Comparison of ENCODE assay signal across 8 mouse cellular contexts in the genomic region with DNA sequence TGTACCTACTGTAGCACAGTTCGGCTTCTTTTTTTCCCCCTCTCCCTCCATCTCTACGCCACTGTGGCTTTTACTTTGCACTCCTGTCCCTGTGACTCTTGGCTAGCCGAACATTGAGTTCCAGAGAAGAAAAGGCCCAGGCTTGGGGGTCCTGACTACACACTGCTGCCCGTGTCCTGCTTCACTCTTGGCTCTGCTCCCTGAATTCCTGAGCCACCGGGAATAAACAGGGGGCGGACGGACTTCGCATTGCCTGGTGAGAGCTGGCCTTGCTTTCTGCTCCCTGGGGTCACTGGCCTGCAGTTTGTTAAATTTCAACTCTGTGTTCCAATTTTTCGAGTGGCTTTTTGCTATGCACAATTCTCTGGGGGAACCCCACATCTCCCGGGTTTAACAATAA. TPM values are rescaled to one million over a fixed set of nuclear protein-coding genes. Genes with fewer than 3 reads are reported as not detected.
DNase-seq lines count a peak whose midpoint lies in the region; ATAC-seq and TF ChIP-seq lines count a peak whose summit lies in the region.

No protein-coding gene starts in this region.

- WGBS in neural tube, embryonic 11.5 days: 30% methylated on average over 10 of the region's 10 CpGs
- WGBS in hindbrain, postnatal 0 days: 20% methylated on average over 10 of the region's 10 CpGs
- WGBS in liver, embryonic 11.5 days: 52% methylated on average over 10 of the region's 10 CpGs

- no peaks in the 10 kb centered on the region for H3K4me1 ChIP-seq in neural tube, embryonic 11.5 days (ENCODE audit: control insufficient read depth, insufficient read depth, low read length)
- H3K4me1 ChIP-seq in hindbrain, postnatal 0 days (ENCODE audit: insufficient read depth, low read length): no peaks in the 10 kb centered on the region; the same call in 1 of the 2 replicates
- H3K4me1 ChIP-seq in liver, embryonic 11.5 days (replicated peaks; ENCODE audit: control insufficient read depth, insufficient read depth, low read length): peaks cover 8% of the 10 kb centered on the region; the same call in 1 of the 2 replicates

- DNase-seq in neural tube, embryonic 11.5 days (ENCODE audit: low spot score): peak; percentile 28
- DNase-seq in neural tube, embryonic 10.5 days (ENCODE audit: extremely low spot score, low spot score): no peak
- peak; percentile 54 for DNase-seq in hindbrain, postnatal 0 days (ENCODE audit: low spot score)
- no peak for DNase-seq in liver, embryonic 11.5 days (ENCODE audit: low spot score)
- DNase-seq in yolk sac, embryonic 10.5 days (ENCODE audit: low spot score): peak; percentile 57
- DNase-seq in right cerebral cortex, postnatal 25 days: no peak
- DNase-seq in frontal cortex, adult 2 months (ENCODE audit: extremely low spot score in 1 of 2, low spot score in 1 of 2): no peak
- no peak for DNase-seq in embryo, embryonic 9.5 days (ENCODE audit: extremely low spot score)

- H3K9me3 ChIP-seq in neural tube, embryonic 11.5 days (ENCODE audit: control insufficient read depth, low read length): no peaks in the 10 kb centered on the region
- no peaks in the 10 kb centered on the region for H3K9me3 ChIP-seq in hindbrain, postnatal 0 days (ENCODE audit: low read length)
- H3K9me3 ChIP-seq in liver, embryonic 11.5 days (ENCODE audit: control insufficient read depth, low read length): no peaks in the 10 kb centered on the region

- no peak overlapping the region for H3K27ac ChIP-seq in neural tube, embryonic 11.5 days (ENCODE audit: low read depth, low read length)
- peak overlapping the region; percentile 66 for H3K27ac ChIP-seq in hindbrain, postnatal 0 days
- H3K27ac ChIP-seq in liver, embryonic 11.5 days (ENCODE audit: low read depth, low read length): peak overlapping the region; percentile 61

- no peaks in the 10 kb centered on the region for H3K27me3 ChIP-seq in neural tube, embryonic 11.5 days (ENCODE audit: control insufficient read depth, insufficient read depth, low read length)
- no peaks in the 10 kb centered on the region for H3K27me3 ChIP-seq in hindbrain, postnatal 0 days (ENCODE audit: insufficient read depth, low read length)
- H3K27me3 ChIP-seq in liver, embryonic 11.5 days (replicated peaks; ENCODE audit: control insufficient read depth, insufficient read depth, low read length): no peaks in the 10 kb centered on the region

- H3K4me3 ChIP-seq in neural tube, embryonic 11.5 days (ENCODE audit: low read depth, low read length): no peak overlapping the region
- no peak overlapping the region for H3K4me3 ChIP-seq in hindbrain, postnatal 0 days (ENCODE audit: low read length)
- no peak overlapping the region for H3K4me3 ChIP-seq in liver, embryonic 11.5 days (ENCODE audit: low read depth, low read length)

- H3K4me2 ChIP-seq in neural tube, embryonic 11.5 days (ENCODE audit: low read depth): no peak overlapping the region
- H3K4me2 ChIP-seq in hindbrain, postnatal 0 days (ENCODE audit: low read depth, low read length): peak overlapping the region; percentile 27; the same call in 1 of the 2 replicates
- peak overlapping the region; percentile 33 for H3K4me2 ChIP-seq in liver, embryonic 11.5 days

- TF ChIP-seq CTCF in hindbrain, postnatal 0 days (IDR thresholded peaks at IDR 0.05; ENCODE audit: low read depth): no peak

- H3K9ac ChIP-seq in neural tube, embryonic 11.5 days (ENCODE audit: low read length): no peak overlapping the region
- H3K9ac ChIP-seq in hindbrain, postnatal 0 days (replicated peaks; ENCODE audit: low read length): no peak overlapping the region
- no peak overlapping the region for H3K9ac ChIP-seq in liver, embryonic 11.5 days (ENCODE audit: low read depth, low read length)

- no peaks in the 10 kb centered on the region for H3K36me3 ChIP-seq in neural tube, embryonic 11.5 days (ENCODE audit: control insufficient read depth, insufficient read depth, low read length)
- H3K36me3 ChIP-seq in hindbrain, postnatal 0 days (ENCODE audit: insufficient read depth, low read length): no peaks in the 10 kb centered on the region
- no peaks in the 10 kb centered on the region for H3K36me3 ChIP-seq in liver, embryonic 11.5 days (ENCODE audit: control insufficient read depth, insufficient read depth, low read length)

- no peak for ATAC-seq in neural tube, embryonic 11.5 days (ENCODE audit: insufficient read depth, low FRiP score, low TSS enrichment)
- peak; percentile 35; the same call in 1 of the 2 replicates for ATAC-seq in hindbrain, postnatal 0 days
- no peak for ATAC-seq in liver, embryonic 11.5 days (replicated peaks; ENCODE audit: low FRiP score)

RNA-seq across cellular contexts. Expression of a gene that starts 30.1 kb away (rescaled TPM):
- 0.49 and 1.0 TPM in 2 replicates for polyA plus RNA-seq in neural tube, embryonic 11.5 days (2014; fragmentation: Nextera tagmentation; extraction: Ambion mirVana)
- 8.7 and 11.7 TPM in 2 replicates for total RNA-seq in hindbrain, postnatal 0 days (2014; rRNA removed)
- 3.9 and 4.8 TPM in 2 replicates for polyA plus RNA-seq in hindbrain, postnatal 0 days (2015; fragmentation: Nextera tagmentation; extraction: Ambion mirVana)
- polyA plus RNA-seq in liver, embryonic 11.5 days (2014; fragmentation: Nextera tagmentation; extraction: Ambion mirVana): 1.3 and 3.2 TPM in 2 replicates
- 4.0 and 5.0 TPM in 2 replicates for polyA plus RNA-seq in frontal cortex, adult 2 months (2012; rRNA removed)

Comparison
In these comparisons a context has a peak if more than half of its experiments do, and no peak if none do; other contexts are left out.
1. DNase-seq: peak in neural tube, embryonic 11.5 days (single experiment), hindbrain, postnatal 0 days (single experiment) and yolk sac, embryonic 10.5 days (single experiment); none in neural tube, embryonic 10.5 days (single experiment), liver, embryonic 11.5 days (single experiment), right cerebral cortex, postnatal 25 days (single experiment), frontal cortex, adult 2 months (0 of 2) and embryo, embryonic 9.5 days (single experiment).